Mouse (Mus musculus) urinary bladder, postnatal 4 days (tissue): ENCODE measurements around the gene Acyp1.

Experiments used
- DNase-seq, 2 experiments: peaks; one replicate each; pipeline ENCODE4 v3.0.0; 2021 to 2022; ENCODE audit warnings: low spot score in 2 of 2

The Acyp1 gene

GRCm38 (mm10) chr12:85233376-85234358 is 54.6 kb downstream of the Acyp1 start:
- DNase-seq = no peak

- DNase-seq = no peak
Measured at GRCm38 (mm10) chr12:85227876-85228599, 60.2 kb downstream of the Acyp1 start.

- DNase-seq = no peak
Measured at GRCm38 (mm10) chr12:85227227-85227626, 61.0 kb downstream of the Acyp1 start.
